Mouse (Mus musculus): Measurements from ENCODE around the gene Clhc1.

Gene Clhc1

DNA sequence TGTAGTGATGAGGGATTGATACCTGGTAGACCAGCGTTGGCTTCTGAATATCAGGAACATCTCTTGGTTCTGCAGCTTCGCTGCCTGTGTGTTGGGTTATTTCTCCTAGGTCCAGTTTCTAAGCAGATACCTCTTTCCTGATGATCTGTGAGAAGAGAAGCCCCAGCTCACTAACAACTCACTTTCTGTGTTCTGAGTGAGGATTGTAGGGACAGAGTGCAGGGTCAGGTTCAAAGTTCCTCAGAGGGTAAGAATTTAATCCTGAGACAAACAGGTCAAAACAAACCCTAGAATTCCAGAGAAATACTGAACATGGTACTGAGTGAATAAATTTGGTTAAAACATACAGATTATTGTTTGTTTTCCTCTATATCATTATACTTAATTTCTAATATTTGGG is 15.7 kb downstream of the Clhc1 start:
- no peak for DNase-seq (ENCODE audit: low spot score)

DNA sequence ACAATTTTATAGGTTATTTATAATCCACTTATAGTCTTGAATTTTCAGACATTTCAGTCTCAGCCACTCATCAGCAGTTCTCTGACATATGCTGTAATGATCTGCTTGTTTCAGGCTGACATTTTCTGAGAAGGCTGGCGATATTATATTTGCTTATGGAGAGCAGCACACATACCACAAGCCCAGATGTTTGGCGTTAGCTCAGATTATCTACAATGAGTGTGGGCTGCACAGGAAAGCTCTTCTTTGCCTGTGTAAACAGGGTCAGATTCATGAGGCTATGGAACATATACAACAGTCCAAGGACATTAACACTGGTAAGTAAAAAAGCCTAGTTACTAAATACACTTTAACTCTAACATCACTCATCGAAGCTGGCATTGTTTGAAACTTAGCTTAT is 23.8 kb downstream of the Clhc1 start:
- no peak for DNase-seq (ENCODE audit: low spot score)

DNA sequence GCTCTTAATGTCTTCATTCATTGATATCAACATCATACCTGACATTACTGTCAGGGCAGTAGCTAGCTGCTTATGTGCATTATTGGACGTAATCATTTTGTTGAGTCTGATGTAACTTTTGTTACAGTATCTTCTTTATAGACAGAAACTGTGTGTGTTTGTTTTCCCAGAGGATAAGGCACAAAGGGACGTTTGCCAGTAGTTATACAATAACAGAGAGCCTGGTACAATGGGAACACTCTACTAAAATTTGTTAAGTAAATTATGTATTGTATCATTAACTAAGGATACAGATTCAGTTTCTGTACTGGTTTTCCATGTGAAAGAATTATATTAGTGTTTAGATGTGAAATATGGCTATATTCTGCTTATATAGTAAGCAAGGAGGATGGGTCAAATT is 24.9 kb downstream of the Clhc1 start:
- DNase-seq (ENCODE audit: low spot score) = no peak

DNA sequence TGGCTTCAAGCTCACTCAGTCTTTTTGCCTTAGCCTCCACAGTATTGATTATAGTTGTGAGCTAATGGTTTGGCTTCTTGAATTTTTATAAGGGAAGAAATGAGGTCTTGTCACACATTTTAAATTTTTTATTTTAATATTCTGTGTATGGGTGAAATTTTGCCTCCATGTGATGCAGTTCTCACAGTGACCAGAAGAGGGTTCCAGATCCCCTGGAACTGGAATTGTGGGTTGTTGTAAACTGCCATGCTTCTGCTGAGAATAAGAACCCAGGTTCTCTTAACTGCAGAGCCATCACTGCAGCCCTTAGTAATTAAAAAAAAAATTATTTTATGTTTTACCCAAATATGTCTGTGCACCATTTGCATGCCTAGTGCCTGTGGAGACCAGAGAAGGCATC is 31.9 kb downstream of the Clhc1 start:
- no peak for DNase-seq (ENCODE audit: low spot score)

DNA sequence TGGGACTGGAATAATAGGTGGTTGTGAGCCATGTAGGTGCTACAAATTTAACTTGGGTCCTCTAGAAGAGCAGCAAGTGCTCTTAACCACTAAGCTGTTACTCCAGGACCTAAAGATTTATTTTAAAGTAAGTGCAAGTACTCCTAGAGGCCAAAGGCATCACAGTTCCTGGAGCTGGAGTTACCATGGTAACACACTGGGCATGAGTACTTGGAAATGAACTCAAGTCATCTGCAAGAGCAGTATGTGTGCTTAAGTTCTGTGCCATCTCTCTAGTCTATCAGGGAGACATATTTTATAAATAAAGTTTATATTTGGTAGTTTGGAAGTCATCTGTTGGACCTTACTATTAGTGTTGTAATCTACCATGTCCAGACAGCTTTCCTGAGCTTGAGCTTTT is 47.5 kb downstream of the Clhc1 start:
- DNase-seq (ENCODE audit: low spot score) = no peak

DNA sequence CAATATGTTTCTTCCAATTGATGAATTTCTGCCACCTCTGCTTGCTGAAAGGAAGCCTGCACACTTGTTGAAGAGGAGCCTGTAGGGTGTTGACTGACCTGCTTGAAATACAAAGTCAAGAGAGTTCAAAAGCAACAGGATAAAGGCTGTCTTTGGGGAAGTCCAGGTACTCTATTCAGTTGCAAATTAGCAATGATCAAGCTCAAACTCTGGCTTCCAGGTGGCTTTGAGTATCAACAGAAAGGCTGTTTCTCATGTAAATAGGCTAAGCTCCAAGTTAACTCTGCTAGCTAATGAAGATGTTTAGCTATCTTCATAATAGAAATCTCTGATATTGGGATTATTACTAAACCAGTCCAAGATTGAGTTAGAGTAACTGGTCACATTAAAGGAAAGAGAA is 49.4 kb downstream of the Clhc1 start:
- DNase-seq (ENCODE audit: low spot score) = no peak

DNA sequence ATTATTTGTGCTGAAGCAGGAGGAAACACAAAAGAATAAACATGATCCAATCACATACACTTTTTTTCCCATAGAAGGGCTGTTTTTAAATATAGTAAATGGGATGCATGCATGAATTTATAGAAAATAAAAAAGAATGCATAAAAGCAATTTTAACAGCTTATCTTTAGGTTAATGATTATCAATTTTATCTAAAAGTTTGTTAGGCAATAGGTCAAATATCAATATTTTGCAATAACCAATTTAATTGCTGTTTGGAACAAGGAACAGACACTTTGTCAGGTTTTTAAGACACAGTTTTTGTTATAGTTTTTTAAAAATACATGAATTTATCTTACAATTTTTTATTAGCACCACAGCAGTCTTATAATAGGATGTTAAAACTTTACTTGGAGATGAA is 51.2 kb downstream of the Clhc1 start:
- no peak for DNase-seq (ENCODE audit: low spot score)

DNA sequence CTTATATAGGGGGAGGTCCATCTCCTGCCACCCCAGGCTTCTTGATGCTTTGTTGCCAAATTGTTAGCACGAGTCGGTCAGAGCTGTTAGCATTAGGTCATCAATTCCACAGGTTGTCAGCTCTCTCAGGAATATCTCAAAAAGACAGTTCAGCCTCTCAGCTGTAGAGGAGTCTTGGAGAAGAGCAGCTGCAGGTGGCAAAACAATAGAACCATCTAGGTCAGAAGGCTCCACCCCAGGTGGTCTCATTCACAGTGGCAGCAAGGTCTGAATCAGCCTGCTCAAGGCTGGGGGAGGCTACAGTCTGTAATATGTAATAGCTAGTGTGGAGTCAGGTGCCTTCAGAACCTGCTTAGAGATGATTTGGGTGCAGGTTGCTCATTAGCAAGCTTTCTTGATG is 55.8 kb downstream of the Clhc1 start:
- no peak for DNase-seq (ENCODE audit: low spot score)

DNA sequence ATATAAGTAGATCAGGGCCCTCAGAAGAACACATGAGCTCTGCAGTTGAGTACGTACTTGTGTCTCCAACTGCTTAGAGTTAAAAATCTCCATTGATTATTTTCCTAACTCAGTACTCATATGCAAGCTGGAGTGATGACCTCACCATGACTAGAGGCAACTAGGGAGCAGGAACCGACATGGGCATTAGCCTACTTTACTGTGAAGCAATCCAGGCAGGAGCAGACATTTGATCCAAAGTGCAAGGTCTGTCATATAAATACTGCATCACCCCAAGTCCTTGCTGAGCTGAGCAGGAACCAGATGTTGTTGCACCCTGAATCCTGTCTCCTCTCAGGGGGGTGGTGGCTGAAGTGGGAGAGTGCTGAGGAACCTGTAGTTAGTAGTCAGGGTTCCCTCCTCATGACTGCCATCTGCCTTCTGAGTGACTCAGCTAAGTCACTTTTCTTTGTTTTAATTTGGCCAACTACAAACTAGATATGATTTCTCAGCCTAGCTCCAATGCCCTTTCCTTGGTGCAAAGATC is 59.8 kb downstream of the Clhc1 start:
- no peak for DNase-seq (ENCODE audit: low spot score)

DNA sequence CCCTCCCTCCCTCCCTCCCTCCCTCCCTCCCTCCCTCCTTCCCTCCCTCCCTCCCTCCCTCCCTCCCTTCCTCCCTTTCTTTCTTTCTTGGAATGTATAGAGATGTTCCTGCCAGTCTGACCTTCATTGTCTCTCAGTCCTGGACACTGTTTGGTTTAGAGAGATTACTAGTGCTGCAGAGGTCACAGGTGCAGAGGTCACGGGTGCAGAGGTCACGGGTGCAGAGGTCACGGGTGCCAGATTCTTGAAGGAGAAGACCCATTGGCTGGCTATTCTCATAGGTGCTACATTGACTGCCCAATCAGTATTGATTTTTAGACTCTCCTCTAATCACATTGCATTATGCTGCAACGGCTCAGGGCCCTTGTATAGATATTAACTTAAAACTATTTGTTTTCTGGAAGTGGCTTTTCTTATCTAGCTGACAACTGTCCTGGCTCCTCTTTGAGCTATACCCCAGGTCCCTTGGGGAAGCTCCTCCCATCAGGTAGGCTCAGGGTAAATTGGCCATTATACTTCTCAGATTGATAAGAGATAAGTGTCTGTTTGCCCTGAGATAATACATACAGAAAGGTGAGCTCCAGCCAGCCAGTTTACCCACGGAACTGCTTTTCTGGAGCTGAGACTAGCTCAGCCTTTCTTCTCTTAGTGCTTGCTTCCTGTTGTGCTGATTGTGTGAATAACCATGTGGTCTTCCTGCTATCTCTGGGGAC is 62.2 kb downstream of the Clhc1 start:
- DNase-seq (ENCODE audit: low spot score) = no peak

DNA sequence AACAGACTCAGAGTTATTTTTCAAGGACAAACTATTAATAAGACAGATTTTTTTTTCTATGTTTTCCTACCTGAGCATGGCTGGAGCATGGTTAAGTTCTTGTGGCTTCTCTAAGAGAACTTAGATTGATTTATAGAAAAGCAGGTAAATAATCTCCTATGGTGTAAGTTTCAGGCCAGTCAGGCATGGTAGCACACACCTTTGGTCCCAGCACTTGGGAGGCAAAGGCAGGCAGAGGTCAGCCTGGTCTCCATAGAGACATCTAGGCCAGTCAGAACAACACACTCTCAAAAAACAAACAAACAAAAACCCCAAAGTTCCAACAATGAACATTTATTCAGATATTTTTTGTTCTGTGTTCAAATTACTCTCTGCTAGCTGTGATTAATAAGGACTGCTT is 64.3 kb downstream of the Clhc1 start:
- DNase-seq (ENCODE audit: low spot score) = no peak

DNA sequence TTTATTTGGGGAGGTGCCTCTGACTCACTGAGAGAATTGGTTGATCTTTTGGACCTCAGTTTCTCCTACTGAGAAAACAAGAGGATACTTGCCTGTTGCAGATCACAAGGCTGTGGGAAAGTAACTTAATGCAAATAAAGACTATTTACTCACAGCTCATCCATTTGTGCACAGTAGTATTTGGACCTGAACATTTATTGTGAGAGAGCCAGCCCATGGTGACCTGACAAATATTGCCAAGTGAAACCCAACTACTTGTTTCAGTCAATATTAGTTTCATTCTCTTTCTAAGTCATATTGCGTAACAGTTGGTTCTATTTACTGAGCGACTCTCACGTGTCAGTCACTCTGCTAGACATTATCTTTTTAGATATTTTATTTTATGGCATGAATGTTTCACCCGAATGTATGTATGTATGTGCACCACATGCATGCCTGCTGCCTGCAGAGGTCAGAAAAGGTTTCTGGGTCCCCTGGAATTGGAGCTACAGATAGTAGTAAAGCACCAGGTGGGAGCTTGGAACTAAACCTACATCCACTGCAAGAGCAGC is 65.5 kb downstream of the Clhc1 start:
- DNase-seq (ENCODE audit: low spot score) = no peak

DNA sequence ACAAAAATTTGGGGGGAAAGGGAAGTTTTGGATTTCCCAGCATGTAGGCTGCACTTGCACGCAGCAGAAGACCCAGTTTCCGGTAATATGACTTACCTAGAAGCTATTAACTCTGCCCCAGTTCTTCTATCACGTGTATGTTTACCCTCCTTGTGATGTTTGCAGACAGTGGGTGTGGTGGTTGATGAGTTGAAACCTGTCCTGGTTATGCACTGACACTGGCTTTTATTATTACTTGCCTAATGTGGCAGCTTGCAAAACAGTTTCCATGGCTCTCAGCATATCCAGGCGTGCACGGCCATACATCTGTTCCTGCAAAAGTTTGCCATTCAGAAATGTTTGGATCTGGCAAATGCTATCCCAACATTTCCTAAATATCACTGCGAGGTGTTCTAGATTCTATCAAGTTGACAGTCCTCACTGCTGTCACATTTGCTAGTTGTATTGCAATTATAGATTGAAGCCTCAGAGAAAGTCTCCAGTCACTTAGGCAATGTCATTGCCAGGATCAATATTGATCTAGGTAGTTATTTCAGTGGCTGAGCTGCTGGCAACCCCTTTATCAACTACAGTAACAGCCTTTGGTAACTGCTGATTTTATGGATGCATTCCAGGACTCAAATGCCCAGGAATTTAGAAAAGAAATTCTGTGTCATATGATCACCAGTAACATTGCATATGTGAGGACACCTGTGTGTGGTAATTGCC is 66.6 kb downstream of the Clhc1 start:
- DNase-seq (ENCODE audit: low spot score) = no peak

DNA sequence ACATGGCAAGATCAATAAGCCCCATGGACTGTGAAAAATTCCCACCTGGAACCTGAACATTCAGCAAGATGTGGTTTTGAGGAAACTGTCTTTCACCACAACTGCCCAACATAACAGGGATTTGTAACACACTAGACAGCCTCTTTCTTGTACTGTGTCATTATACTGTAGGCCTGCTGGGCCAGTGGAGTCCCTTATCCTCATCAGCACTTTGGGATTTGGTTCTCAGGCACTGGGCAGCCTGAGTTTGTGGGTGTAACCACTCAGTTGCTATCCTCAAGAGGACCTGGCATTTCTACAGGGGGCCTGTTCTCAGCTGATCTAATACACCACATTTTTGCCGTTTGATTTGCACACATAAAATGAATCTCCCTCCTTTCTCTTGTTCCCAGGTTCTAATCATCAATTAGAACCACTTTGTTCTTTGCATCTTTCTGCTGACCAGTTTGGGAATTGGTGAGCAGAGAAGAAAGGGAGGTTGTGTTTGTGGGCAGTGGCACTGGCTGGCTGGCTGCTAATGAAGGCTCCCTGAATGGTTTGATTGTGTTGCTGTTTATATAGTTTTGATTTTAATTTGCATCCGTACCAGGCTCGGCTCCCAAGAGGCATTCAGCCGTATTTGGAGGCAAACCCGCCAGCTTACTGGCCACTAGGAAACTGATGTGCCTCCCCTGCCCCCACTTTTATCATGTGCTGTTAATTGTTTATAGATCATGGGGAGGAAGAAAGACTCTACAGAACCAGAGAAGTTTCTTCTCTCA is 74.5 kb downstream of the Clhc1 start:
- no peak for DNase-seq (ENCODE audit: low spot score)

DNA sequence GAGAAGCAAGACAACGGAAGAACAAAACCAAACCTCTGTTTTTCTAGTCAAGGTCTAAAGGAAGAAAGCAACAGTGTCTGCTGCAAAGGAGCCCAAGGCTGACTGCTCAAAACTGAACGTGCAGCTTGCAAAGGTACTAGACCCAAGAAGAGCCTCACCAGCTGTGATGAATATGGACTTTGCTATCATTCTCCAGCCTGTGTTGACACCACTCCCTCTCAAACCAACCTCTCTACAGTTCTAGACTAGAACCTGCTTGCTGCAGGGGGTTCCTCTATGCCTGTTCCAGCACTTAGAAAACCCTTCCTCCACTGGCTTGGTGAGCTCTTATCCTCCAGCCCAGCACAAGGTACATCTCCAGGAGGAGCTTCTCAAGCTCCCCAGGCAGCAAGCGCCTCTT is 75.6 kb downstream of the Clhc1 start:
- no peak for DNase-seq (ENCODE audit: low spot score)

DNA sequence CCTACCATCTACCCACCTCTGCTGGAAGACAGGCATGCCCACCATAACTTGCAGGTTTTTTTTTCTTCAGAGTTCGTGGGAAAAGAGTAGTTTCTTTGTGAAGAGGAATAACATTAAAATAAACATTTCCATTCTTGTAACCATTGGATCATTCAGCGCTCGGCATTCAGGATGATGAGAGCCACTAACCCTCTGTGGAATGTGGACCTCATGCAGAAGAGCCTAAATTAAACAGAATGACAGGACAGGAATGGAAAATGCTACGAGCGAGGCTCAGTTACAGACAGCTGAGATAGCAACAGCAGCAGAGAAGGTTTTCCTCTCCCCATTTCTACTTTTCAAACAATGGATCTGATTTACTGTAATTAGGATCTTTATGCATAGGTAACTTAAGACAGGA is 78.8 kb downstream of the Clhc1 start:
- no peak for DNase-seq (ENCODE audit: low spot score)

DNA sequence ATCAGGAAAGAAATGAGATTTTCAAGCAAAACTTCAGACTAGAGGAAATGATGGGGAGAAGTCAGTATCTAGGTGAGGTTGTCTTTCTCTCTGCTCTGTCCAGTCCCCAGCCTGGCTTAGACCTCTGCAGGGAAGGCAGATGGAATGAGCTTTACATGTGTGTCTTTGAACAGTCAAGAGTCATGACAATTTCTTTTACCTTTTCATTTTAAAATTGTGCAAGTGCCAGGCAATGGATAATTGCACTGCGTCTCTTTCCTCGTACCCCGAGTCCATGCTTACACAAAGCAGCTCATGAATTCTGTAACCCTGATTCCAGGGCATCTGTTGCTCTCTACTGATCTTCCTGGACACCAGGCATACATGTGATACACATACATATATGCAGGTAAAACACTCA is 80.0 kb downstream of the Clhc1 start:
- DNase-seq (ENCODE audit: low spot score) = no peak

Measured in spleen, adult 12 weeks (tissue).